Mouse (Mus musculus) C2C12 (cell line): ENCODE results near the gene Tbc1d22a. TPM values are rescaled to one million over a fixed set of nuclear protein-coding genes. Genes with fewer than 3 reads are reported as not detected.

Source experiments
- H3K27me3 ChIP-seq: one replicate; pipeline ENCODE4 v1.6.1; 2011; ENCODE audit not compliant: control insufficient read depth, insufficient read depth, insufficient read length
- H3K36me3 ChIP-seq: one replicate; pipeline ENCODE4 v1.6.1; 2011; ENCODE audit not compliant: control insufficient read depth, insufficient read depth
- H3K4me3 ChIP-seq: one replicate; pipeline ENCODE4 v1.5.1; 2011; ENCODE audit warnings: mild to moderate bottlenecking, control low read depth; ENCODE audit not compliant: poor library complexity, insufficient read depth, severe bottlenecking
- H3K79me2 ChIP-seq: one replicate; pipeline ENCODE4 v1.6.1; 2011; ENCODE audit not compliant: control insufficient read depth, insufficient read depth
- H3K79me3 ChIP-seq: one replicate; pipeline ENCODE4 v1.6.1; 2011; ENCODE audit warnings: low read depth, control low read depth
- H3ac ChIP-seq: one replicate; pipeline ENCODE3; 2011; ENCODE audit warnings: low read depth; ENCODE audit not compliant: control insufficient read depth, insufficient read length
- CEBPB ChIP-seq: IDR thresholded peaks from one replicate; pipeline ENCODE4 v1.6.1; 2011; ENCODE audit warnings: low read depth, mild to moderate bottlenecking, control low read depth, moderate library complexity
- CTCF ChIP-seq: IDR thresholded peaks from one replicate; pipeline ENCODE4 v1.5.1; 2011; ENCODE audit not compliant: control insufficient read depth, insufficient read depth, insufficient read length
- FOSL1 ChIP-seq: IDR thresholded peaks from one replicate; pipeline ENCODE4 v1.8.0; 2011; ENCODE audit warnings: mild to moderate bottlenecking, low read length; ENCODE audit not compliant: poor library complexity, insufficient read depth, severe bottlenecking
- MAX ChIP-seq: IDR thresholded peaks from one replicate; pipeline ENCODE4 v1.6.1; 2011; ENCODE audit warnings: mild to moderate bottlenecking, control low read depth
- MYOD1 ChIP-seq: IDR thresholded peaks from one replicate; pipeline ENCODE4 v1.6.1; 2011; ENCODE audit warnings: low read depth; ENCODE audit not compliant: control insufficient read depth, insufficient read length
- MYOG ChIP-seq: IDR thresholded peaks from one replicate; pipeline ENCODE4 v1.6.1; 2011; ENCODE audit not compliant: control insufficient read depth, insufficient read length; ENCODE audit errors: extremely low read depth
- USF1 ChIP-seq: IDR thresholded peaks from one replicate; pipeline ENCODE4 v1.6.1; 2011; ENCODE audit warnings: low read depth, mild to moderate bottlenecking, control low read depth, moderate library complexity
- polyA plus RNA-seq: library from polyadenylated mRNA; unstranded; fragments of >200 nt; fragmentation: generic; extraction: Trizol; gene quantifications from one replicate; pipeline ENCODE4 v1.2.1, GENCODE M21; 2012; ENCODE audit warnings: missing spikeins

Gene Tbc1d22a
- polyA plus RNA-seq, 1 experiment, result 19.7 TPM

GRCm38 (mm10) chr15:86363841-86364295 is 149.6 kb downstream of the Tbc1d22a start:
- Histone ChIP-seq H3K79me3 (no peaks in the 10 kb centered on the region), H3K36me3 (no peaks in the 10 kb centered on the region), H3K27me3 (no peaks in the 10 kb centered on the region), H3K79me2 (no peaks in the 10 kb centered on the region), H3ac (no peak overlapping the region), H3K4me3 (no peak overlapping the region)
- TF ChIP-seq MAX (no peak), CTCF (no peak), FOSL1 (no peak), CEBPB (no peak), USF1 (no peak), MYOG (no peak), MYOD1 (no peak)

DNA sequence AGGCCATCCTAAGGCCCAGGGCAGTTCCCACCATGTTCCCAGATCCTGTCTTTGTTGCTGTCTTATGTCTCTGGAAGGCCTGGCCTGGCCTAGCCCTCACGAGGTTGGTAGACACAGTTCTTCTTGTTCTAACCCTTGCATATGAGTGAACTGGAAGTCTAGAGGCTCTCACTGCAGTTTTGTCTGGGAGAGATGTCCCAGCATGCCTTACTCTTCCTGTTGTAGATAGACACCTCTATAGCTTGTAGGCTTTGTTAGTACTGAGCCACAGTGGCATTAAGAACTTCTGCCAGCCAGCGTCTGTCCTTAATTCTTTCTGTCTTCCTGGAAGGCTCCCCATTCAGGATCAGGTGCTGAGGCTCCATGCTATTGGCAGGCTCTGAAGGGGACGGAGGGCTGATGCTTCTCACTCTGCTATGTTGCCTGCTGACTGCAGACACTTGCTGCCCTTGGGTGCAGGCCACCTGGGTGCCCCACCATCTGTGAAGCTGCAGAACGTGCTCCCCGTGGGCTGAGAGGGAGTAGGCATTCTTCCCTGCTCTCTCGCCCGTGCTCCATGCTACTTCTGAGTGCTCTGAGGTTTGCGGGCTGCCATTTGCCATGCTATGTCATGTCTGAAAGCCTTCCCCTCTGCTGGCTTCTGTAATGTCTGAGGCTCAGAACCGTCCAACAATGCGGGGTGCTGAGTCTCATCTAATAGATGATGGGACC is 150.8 kb downstream of the Tbc1d22a start:
- no peak overlapping the region for H3ac ChIP-seq
- no peaks in the 10 kb centered on the region for H3K79me3 ChIP-seq
- H3K36me3 ChIP-seq, result no peaks in the 10 kb centered on the region
- no peak for TF ChIP-seq MAX
- no peak for TF ChIP-seq MYOG
- no peaks in the 10 kb centered on the region for H3K79me2 ChIP-seq
- no peaks in the 10 kb centered on the region for H3K27me3 ChIP-seq
- H3K4me3 ChIP-seq, result no peak overlapping the region

DNA sequence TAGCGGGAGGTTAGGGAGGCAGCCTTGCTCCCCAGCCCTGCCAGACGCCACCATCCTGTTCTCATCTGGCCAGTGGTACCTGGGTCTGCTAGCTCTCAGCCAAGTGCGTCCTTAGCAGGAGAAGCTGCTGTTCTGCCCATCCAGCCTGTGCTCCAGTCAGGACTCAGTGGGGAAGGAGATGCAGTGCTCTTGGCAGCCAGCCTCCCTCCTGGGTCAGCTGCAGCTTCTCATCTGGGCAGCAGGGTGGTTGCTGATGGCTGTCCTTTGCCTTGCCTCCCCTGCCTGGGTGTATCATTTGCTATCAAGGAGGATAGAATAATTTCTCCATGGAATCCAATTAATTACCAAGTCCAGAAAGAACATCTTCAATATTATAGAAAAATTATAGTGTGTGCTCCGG is 152.5 kb downstream of the Tbc1d22a start:
- H3K27me3 ChIP-seq, result no peaks in the 10 kb centered on the region
- H3K79me3 ChIP-seq, result no peaks in the 10 kb centered on the region
- H3K79me2 ChIP-seq, result no peaks in the 10 kb centered on the region
- no peak overlapping the region for H3K4me3 ChIP-seq
- no peak overlapping the region for H3ac ChIP-seq
- TF ChIP-seq MAX, result no peak
- no peak for TF ChIP-seq USF1
- no peak for TF ChIP-seq CTCF
- TF ChIP-seq MYOG, result no peak
- no peak for TF ChIP-seq FOSL1
- TF ChIP-seq CEBPB, result no peak
- TF ChIP-seq MYOD1, result no peak
- H3K36me3 ChIP-seq, result no peaks in the 10 kb centered on the region

DNA sequence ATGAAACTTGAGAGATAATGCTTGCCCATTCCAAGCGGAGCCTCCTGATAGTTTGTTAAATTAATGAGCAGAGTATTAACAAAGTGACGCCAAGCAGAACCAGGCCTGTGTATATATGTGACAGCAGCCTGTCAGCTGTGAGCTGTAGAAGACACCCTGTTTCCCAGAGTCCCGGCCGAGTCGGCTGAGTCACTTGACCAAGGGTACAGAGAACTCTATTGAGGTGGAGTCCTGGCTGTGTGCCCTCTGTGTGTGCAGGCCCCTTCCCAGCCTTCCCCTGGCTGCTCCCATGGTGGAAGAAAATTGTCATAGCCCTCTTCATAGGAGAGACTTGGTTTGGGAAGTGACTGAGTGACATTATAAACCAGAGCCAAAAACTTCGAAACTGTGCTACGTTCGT is 153.0 kb downstream of the Tbc1d22a start:
- no peak overlapping the region for H3K4me3 ChIP-seq
- no peaks in the 10 kb centered on the region for H3K27me3 ChIP-seq
- no peaks in the 10 kb centered on the region for H3K36me3 ChIP-seq
- no peak overlapping the region for H3ac ChIP-seq
- H3K79me3 ChIP-seq, result no peaks in the 10 kb centered on the region
- H3K79me2 ChIP-seq, result no peaks in the 10 kb centered on the region
- TF ChIP-seq MYOD1 (no peak), FOSL1 (no peak), CTCF (no peak), MAX (no peak), USF1 (no peak), MYOG (no peak), CEBPB (no peak)

DNA sequence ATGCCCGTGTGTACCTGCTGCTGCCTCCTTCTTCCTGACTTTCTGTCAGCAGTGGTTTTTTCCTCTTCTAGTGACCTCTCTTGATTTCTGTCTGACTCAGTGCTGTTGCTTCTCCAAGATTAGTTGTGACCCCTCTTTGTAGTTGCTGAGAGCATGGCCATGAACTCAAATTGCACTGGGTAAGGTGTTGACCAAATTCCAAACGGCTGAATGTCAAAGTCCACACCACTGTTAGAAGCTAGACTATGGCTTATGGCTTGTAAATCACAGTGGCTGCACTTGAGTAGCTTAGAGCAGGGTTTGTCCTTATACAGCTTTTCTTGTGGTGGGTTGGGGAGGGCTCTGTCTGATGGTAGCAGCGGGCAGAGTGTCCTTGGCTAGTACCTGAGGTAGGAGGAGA is 156.6 kb downstream of the Tbc1d22a start:
- Histone ChIP-seq H3ac (no peak overlapping the region), H3K36me3 (no peaks in the 10 kb centered on the region), H3K4me3 (no peak overlapping the region), H3K79me2 (no peaks in the 10 kb centered on the region), H3K79me3 (no peaks in the 10 kb centered on the region), H3K27me3 (no peaks in the 10 kb centered on the region)
- TF ChIP-seq MYOD1, result no peak
- no peak for TF ChIP-seq CEBPB
- TF ChIP-seq CTCF, result no peak
- no peak for TF ChIP-seq MAX
- no peak for TF ChIP-seq MYOG
- no peak for TF ChIP-seq FOSL1
- TF ChIP-seq USF1, result no peak

DNA sequence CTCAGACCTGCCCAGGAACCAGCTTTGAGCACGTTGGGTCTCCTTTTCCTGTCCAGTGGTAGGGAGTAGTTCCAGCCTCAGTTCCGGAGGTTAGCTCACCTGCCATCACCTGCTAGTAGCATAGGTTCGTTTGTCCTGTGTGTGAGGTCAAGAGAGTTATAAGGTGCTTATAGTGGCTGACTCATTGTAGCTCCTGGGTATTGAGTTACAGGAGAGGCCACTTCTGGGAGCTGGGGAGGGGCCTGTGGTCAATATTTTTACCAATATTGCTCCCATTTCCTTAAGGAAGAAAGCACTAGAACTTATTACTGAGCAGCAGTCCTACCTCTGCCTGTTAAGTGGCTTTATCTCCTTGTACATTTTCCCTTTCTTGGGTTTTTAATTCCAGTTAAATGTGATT is 161.0 kb downstream of the Tbc1d22a start:
- Histone ChIP-seq H3K4me3 (no peak overlapping the region), H3ac (no peak overlapping the region), H3K36me3 (no peaks in the 10 kb centered on the region), H3K27me3 (no peaks in the 10 kb centered on the region), H3K79me3 (no peaks in the 10 kb centered on the region), H3K79me2 (no peaks in the 10 kb centered on the region)
- TF ChIP-seq MAX (no peak), FOSL1 (no peak), MYOG (no peak), USF1 (no peak), CTCF (no peak), MYOD1 (no peak)
